ENCODE assay signal across 11 mouse cellular contexts in the genomic region with DNA sequence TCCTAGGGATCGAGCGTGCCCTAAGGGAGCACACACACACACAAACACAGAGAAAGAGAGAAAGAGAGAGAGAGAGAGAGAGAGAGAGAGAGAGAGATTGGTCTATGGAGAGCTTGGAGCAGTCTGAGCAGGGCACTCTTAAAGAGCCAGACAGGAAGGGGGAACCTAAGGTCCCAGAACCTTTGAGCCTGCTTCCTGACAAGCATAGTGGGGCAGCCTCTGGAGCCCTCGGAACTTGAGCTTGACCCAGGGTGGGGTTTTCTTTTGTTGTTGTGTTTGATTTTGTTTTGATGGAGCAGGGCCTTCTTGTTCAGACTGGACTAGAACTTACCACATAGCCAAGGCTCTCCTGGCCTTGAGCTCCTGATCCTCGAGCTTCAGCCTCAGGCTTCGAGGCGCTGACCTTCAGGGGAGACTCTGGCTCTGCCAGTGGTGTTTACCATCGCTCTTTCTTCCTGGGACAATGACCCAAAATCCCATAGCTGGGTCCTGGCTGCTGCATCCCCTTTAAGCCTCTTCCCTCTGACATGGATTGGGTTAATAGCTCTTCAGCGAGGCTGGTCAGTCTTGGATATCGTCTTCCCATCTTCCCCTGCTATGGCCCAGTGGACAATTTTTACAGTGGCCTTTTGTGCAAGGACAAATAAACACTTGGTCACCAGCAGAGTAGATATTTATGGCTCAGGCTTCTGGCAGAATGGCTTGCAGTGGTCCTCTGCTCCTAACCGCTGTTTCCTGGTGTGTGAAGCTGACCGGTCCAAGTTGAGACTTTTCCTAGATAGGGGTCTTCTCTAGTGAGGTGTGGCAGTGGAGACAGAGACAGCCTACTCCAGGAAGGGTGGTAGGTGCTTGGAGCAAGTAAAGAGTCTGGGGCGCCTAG.
A peak's percentile ranks its signal among the peaks of the same experiment; 100 is the strongest.
DNase-seq lines count a peak whose midpoint lies in the region; ATAC-seq and TF ChIP-seq lines count a peak whose summit lies in the region.
"Had no signal": no experiment of that assay in that cellular context is flagged by ENCODE, and none has a peak within 500 bp of the region (broad histone marks: within the 10 kb centered on the region; RNA-seq: fewer than 3 reads in every experiment).

No protein-coding gene starts in this region.

- ATAC-seq in heart, embryonic 15.5 days (replicated peaks; ENCODE audit: insufficient number of reproducible peaks, insufficient read depth, low FRiP score, low read depth): no peak
- ATAC-seq in embryonic facial prominence, embryonic 14.5 days (ENCODE audit: low read depth): no peak
- no peak for ATAC-seq in midbrain, embryonic 14.5 days (ENCODE audit: low FRiP score, low TSS enrichment)

- TF ChIP-seq CTCF in ES-Bruce4 (IDR thresholded peaks at IDR 0.05; ENCODE audit: low read depth, low read length): no peak

- peak overlapping the region; percentile 51 for H3K27ac ChIP-seq in heart, embryonic 15.5 days
- H3K27ac ChIP-seq in ES-Bruce4 (ENCODE audit: insufficient read depth, low read length): no peak overlapping the region
- 0 out of 2 replicates have a peak overlapping the region, but pooled peaks have one; percentile 7 for H3K27ac ChIP-seq in embryonic facial prominence, embryonic 14.5 days (replicated peaks; ENCODE audit: low read depth, low read length)
- H3K27ac ChIP-seq in limb, embryonic 10.5 days: peak overlapping the region; percentile 88
- H3K27ac ChIP-seq in midbrain, embryonic 14.5 days (replicated peaks; ENCODE audit: low read depth, low read length): no peak overlapping the region; the same call in 1 of the 2 replicates
- H3K27ac ChIP-seq: midbrain, embryonic 12.5 days had no signal

- no peak overlapping the region for H3K4me3 ChIP-seq in heart, embryonic 15.5 days
- H3K4me3 ChIP-seq in ES-Bruce4 (ENCODE audit: low read depth, low read length): no peak overlapping the region
- H3K4me3 ChIP-seq in embryonic facial prominence, embryonic 14.5 days (ENCODE audit: low read depth, low read length): no peak overlapping the region
- no peak overlapping the region for H3K4me3 ChIP-seq in limb, embryonic 10.5 days
- H3K4me3 ChIP-seq in midbrain, embryonic 14.5 days (replicated peaks; ENCODE audit: low read depth, low read length): no peak overlapping the region
- H3K4me3 ChIP-seq: midbrain, embryonic 12.5 days had no signal

- H3K9ac ChIP-seq in heart, embryonic 15.5 days: no peak overlapping the region
- no peak overlapping the region for H3K9ac ChIP-seq in ES-Bruce4 (ENCODE audit: low read depth, poor library complexity, severe bottlenecking)
- H3K9ac ChIP-seq in embryonic facial prominence, embryonic 14.5 days (ENCODE audit: low read depth, low read length): no peak overlapping the region
- no peak overlapping the region for H3K9ac ChIP-seq in midbrain, embryonic 14.5 days (replicated peaks; ENCODE audit: low read length)
- H3K9ac ChIP-seq: midbrain, embryonic 12.5 days had no signal

- H3K4me1 ChIP-seq in heart, embryonic 15.5 days (replicated peaks): peaks cover 73% of the 10 kb centered on the region
- peaks cover 18% of the 10 kb centered on the region for H3K4me1 ChIP-seq in ES-Bruce4 (ENCODE audit: control insufficient read depth, insufficient read depth, low read length)
- peaks cover 63% of the 10 kb centered on the region for H3K4me1 ChIP-seq in embryonic facial prominence, embryonic 14.5 days (ENCODE audit: control insufficient read depth, insufficient read depth, low read length)
- H3K4me1 ChIP-seq in limb, embryonic 10.5 days: peaks cover 98% of the 10 kb centered on the region
- H3K4me1 ChIP-seq in midbrain, embryonic 14.5 days (ENCODE audit: control insufficient read depth, insufficient read depth, low read length): peaks cover 36% of the 10 kb centered on the region

- no peak overlapping the region for H3K4me2 ChIP-seq in heart, embryonic 15.5 days
- no peak overlapping the region for H3K4me2 ChIP-seq in embryonic facial prominence, embryonic 14.5 days (ENCODE audit: low read depth, low read length)
- no peak overlapping the region for H3K4me2 ChIP-seq in midbrain, embryonic 14.5 days (ENCODE audit: low read length)
- H3K4me2 ChIP-seq: midbrain, embryonic 12.5 days had no signal

- TF ChIP-seq POLR2A in ES-Bruce4 (IDR thresholded peaks at IDR 0.05; ENCODE audit: insufficient read depth, low read length): no peak

- peak; percentile 9; the same call in 1 of the 2 replicates for TF ChIP-seq EP300 in ES-Bruce4 (IDR thresholded peaks at IDR 0.05; ENCODE audit: insufficient read depth, low read depth, low read length)

- H3K9me3 ChIP-seq in heart, embryonic 15.5 days (replicated peaks): no peaks in the 10 kb centered on the region
- no peaks in the 10 kb centered on the region for H3K9me3 ChIP-seq in ES-Bruce4 (replicated peaks; ENCODE audit: control insufficient read depth, insufficient read depth, low read length, poor library complexity, severe bottlenecking)
- no peaks in the 10 kb centered on the region for H3K9me3 ChIP-seq in embryonic facial prominence, embryonic 14.5 days (ENCODE audit: control insufficient read depth, low read length)
- H3K9me3 ChIP-seq in limb, embryonic 10.5 days (replicated peaks): no peaks in the 10 kb centered on the region
- no peaks in the 10 kb centered on the region for H3K9me3 ChIP-seq in midbrain, embryonic 14.5 days (ENCODE audit: control insufficient read depth, low read length)
- H3K9me3 ChIP-seq: midbrain, embryonic 12.5 days had no signal

- DNase-seq in heart, adult 9 months (ENCODE audit: low spot score in 2 of 2): no peak
- no peak for DNase-seq in embryonic facial prominence, embryonic 14.5 days (ENCODE audit: low spot score)
- no peak for DNase-seq in limb, embryonic 10.5 days (ENCODE audit: low spot score)
- no peak for DNase-seq in layer of hippocampus, adult 18-20 months (ENCODE audit: low spot score in 2 of 2)
- DNase-seq in layer of hippocampus, postnatal 14 days (ENCODE audit: low spot score in 2 of 2): no peak
- no peak for DNase-seq in midbrain, embryonic 14.5 days
- DNase-seq: cerebellum, postnatal 14 days; thymus, postnatal 4 days had no signal

- no peaks in the 10 kb centered on the region for H3K27me3 ChIP-seq in heart, embryonic 15.5 days
- no peaks in the 10 kb centered on the region for H3K27me3 ChIP-seq in ES-Bruce4 (ENCODE audit: control insufficient read depth, insufficient read depth, low read length, poor library complexity, severe bottlenecking)
- H3K27me3 ChIP-seq in embryonic facial prominence, embryonic 14.5 days (replicated peaks; ENCODE audit: control insufficient read depth, insufficient read depth, low read length): no peaks in the 10 kb centered on the region
- H3K27me3 ChIP-seq in limb, embryonic 10.5 days (ENCODE audit: low read depth, poor library complexity, severe bottlenecking): no peaks in the 10 kb centered on the region
- H3K27me3 ChIP-seq in midbrain, embryonic 14.5 days (ENCODE audit: control insufficient read depth, insufficient read depth, low read length): no peaks in the 10 kb centered on the region

- no peaks in the 10 kb centered on the region for H3K36me3 ChIP-seq in heart, embryonic 15.5 days
- no peaks in the 10 kb centered on the region for H3K36me3 ChIP-seq in ES-Bruce4 (ENCODE audit: control insufficient read depth, insufficient read depth, low read length, poor library complexity, severe bottlenecking)
- H3K36me3 ChIP-seq in embryonic facial prominence, embryonic 14.5 days (ENCODE audit: control insufficient read depth, insufficient read depth, low read length): no peaks in the 10 kb centered on the region
- no peaks in the 10 kb centered on the region for H3K36me3 ChIP-seq in limb, embryonic 10.5 days
- H3K36me3 ChIP-seq in midbrain, embryonic 14.5 days (ENCODE audit: control insufficient read depth, insufficient read depth, low read length): no peaks in the 10 kb centered on the region
- H3K36me3 ChIP-seq: midbrain, embryonic 12.5 days had no signal

- 58% methylated on average over 11 of the region's 12 CpGs for WGBS in heart, embryonic 15.5 days
- 68% methylated on average over 10 of the region's 12 CpGs for WGBS in embryonic facial prominence, embryonic 14.5 days
- 55% methylated on average over 12 of the region's 12 CpGs for WGBS in limb, embryonic 10.5 days
- 74% methylated on average over 10 of the region's 12 CpGs for WGBS in midbrain, embryonic 14.5 days

Comparison
In these comparisons a context has a peak if more than half of its experiments do, and no peak if none do; other contexts are left out.
1. H3K27ac ChIP-seq: peak in heart, embryonic 15.5 days (single experiment), embryonic facial prominence, embryonic 14.5 days (single experiment) and limb, embryonic 10.5 days (single experiment); none in ES-Bruce4 (single experiment) and midbrain, embryonic 14.5 days (single experiment).